Mouse (Mus musculus): ENCODE measurements around the gene Sp6.

DNA sequence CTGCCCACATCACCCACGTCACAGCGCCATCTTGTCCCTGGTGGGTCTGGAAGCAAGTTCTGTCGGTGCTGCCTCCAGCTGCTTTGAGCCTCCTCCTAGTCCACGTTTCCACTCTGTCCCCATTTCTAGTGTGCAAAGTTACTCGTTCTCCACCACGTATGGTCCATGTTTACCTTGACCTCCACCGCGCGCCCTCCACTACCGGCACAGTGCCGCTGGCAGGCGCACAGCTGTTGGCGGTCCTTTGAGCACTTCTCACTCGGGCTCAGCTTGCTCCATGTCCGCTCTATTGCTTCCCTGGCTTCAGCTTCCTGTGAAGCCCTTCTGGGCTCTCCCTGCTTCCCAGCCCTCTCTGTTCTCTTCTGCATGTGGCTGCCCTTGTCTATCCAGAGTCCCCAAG is 31.7 kb upstream of the Sp6 start:
- TF ChIP-seq GATA1 (IDR thresholded peaks at IDR 0.05; ENCODE audit: low read length) (no peak), TAL1 (IDR thresholded peaks at IDR 0.05; ENCODE audit: low read length) (no peak)
